In the genomic region with DNA sequence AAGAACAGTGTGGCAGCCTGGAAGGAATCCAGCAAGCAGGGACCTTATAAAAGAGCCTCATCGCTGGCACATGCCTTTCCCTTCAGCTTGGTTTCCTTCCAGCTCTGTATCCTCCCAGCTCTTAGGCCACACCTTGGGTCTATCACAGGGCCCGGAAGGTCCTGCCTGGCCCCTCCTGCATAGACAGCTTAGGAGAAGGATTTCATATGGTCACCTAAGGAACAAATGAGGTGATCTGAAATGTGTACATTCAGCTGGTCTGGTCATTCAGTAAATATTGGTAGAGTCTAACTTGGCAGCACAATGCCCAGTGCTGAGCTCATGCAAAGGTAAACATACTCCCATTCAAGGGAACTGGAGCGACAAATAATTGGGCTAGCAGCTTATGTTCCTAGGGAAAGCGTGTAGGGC, we compare ENCODE assay signal across 10 mouse cellular contexts. TPM values are rescaled to one million over a fixed set of nuclear protein-coding genes. Genes with fewer than 3 reads are reported as not detected.
A peak's percentile ranks its signal among the peaks of the same experiment; 100 is the strongest.
DNase-seq lines count a peak whose midpoint lies in the region; ATAC-seq and TF ChIP-seq lines count a peak whose summit lies in the region.
"Had no signal": no experiment of that assay in that cellular context is flagged by ENCODE, and none has a peak within 500 bp of the region (broad histone marks: within the 10 kb centered on the region; RNA-seq: fewer than 3 reads in every experiment).

No protein-coding gene starts in this region.

- H3K27me3 ChIP-seq in hindbrain, embryonic 15.5 days: no peaks in the 10 kb centered on the region
- no peaks in the 10 kb centered on the region for H3K27me3 ChIP-seq in hindbrain, embryonic 12.5 days

- H3K36me3 ChIP-seq in hindbrain, embryonic 15.5 days: no peaks in the 10 kb centered on the region
- H3K36me3 ChIP-seq in hindbrain, embryonic 12.5 days: no peaks in the 10 kb centered on the region

- no peak overlapping the region for H3K9ac ChIP-seq in hindbrain, embryonic 15.5 days
- no peak overlapping the region for H3K9ac ChIP-seq in hindbrain, embryonic 12.5 days

- intact Hi-C loops in gastrocnemius, postnatal 36 days (cut with DNase I): no loop called here

- H3K27ac ChIP-seq in hindbrain, embryonic 15.5 days (replicated peaks): 0 out of 2 replicates have a peak overlapping the region, but pooled peaks have one; percentile 11
- no peak overlapping the region for H3K27ac ChIP-seq in hindbrain, embryonic 12.5 days

- TF ChIP-seq POLR2A in lung, adult 2 months (IDR thresholded peaks at IDR 0.05; ENCODE audit: borderline replicate concordance, extremely low read depth, low read depth, low read length): no peak

- H3K4me3 ChIP-seq in hindbrain, embryonic 15.5 days: no peak overlapping the region
- H3K4me3 ChIP-seq in hindbrain, embryonic 12.5 days: no peak overlapping the region
- no peak overlapping the region for H3K4me3 ChIP-seq in lung, adult 2 months (replicated peaks; ENCODE audit: extremely low read depth, low read depth, low read length)

- peak; percentile 27 for DNase-seq in retina, postnatal 1 day
- DNase-seq in retina, embryonic 14.5 days (ENCODE audit: low spot score): no peak
- DNase-seq in lung, adult 2 months: peak; percentile 19
- no peak for DNase-seq in gastrocnemius, postnatal 36 days
- no peak for DNase-seq in spleen, adult 18-20 months
- no peak for DNase-seq in B cell, adult 2 months
- DNase-seq: kidney, adult 9 months had no signal

- WGBS in hindbrain, embryonic 15.5 days: 54% methylated on average over 4 of the region's 4 CpGs
- 79% methylated on average over 4 of the region's 4 CpGs for WGBS in hindbrain, embryonic 12.5 days
- 29% methylated on average over 4 of the region's 4 CpGs for WGBS in lung, adult 2 months

- H3K4me2 ChIP-seq in hindbrain, embryonic 15.5 days: no peak overlapping the region
- no peak overlapping the region for H3K4me2 ChIP-seq in hindbrain, embryonic 12.5 days (replicated peaks)
- H3K4me2 ChIP-seq: heart, embryonic 11.5 days had no signal

- H3K4me1 ChIP-seq in hindbrain, embryonic 15.5 days (replicated peaks): peaks cover 53% of the 10 kb centered on the region
- peaks cover 13% of the 10 kb centered on the region for H3K4me1 ChIP-seq in hindbrain, embryonic 12.5 days
- peaks cover 3% of the 10 kb centered on the region; the same call in 1 of the 2 replicates for H3K4me1 ChIP-seq in lung, adult 2 months (ENCODE audit: control insufficient read depth, insufficient read depth, low read length)

- ATAC-seq in hindbrain, embryonic 15.5 days (ENCODE audit: low FRiP score, low read depth): peak; percentile 21; the same call in 1 of the 2 replicates
- ATAC-seq in hindbrain, embryonic 12.5 days (ENCODE audit: low FRiP score): no peak

- TF ChIP-seq CTCF in lung, adult 2 months (IDR thresholded peaks at IDR 0.05; ENCODE audit: insufficient read depth, low read length): no peak

- no peaks in the 10 kb centered on the region for H3K9me3 ChIP-seq in hindbrain, embryonic 15.5 days
- H3K9me3 ChIP-seq in hindbrain, embryonic 12.5 days (replicated peaks): no peaks in the 10 kb centered on the region

RNA-seq across cellular contexts. Expression of a gene that starts 6.4 kb away (rescaled TPM):
- polyA plus RNA-seq in hindbrain, embryonic 15.5 days (2015; fragmentation: Nextera tagmentation; extraction: Ambion mirVana): 15.9 and 16.9 TPM in 2 replicates
- 18.7 and 19.9 TPM in 2 replicates for polyA plus RNA-seq in hindbrain, embryonic 12.5 days (2016; fragmentation: Nextera tagmentation; extraction: Ambion mirVana)
- 4.9 and 5.8 TPM in 2 replicates for polyA plus RNA-seq in lung, adult 2 months (2012; rRNA removed)
- total RNA-seq in gastrocnemius, postnatal 36 days (2021): 1 to 10 TPM; 1.0 to 1.6 TPM

RNA-seq across cellular contexts. Expression of a gene that starts 9.4 kb away (rescaled TPM):
- 0.18 and 0.33 TPM in 2 replicates for polyA plus RNA-seq in hindbrain, embryonic 15.5 days (2015; fragmentation: Nextera tagmentation; extraction: Ambion mirVana)
- polyA plus RNA-seq in hindbrain, embryonic 12.5 days (2016; fragmentation: Nextera tagmentation; extraction: Ambion mirVana): 0.29 TPM in 1 of 2 replicates, not detected in the other
- not detected in 2 replicates for polyA plus RNA-seq in lung, adult 2 months (2012; rRNA removed)
- total RNA-seq in gastrocnemius, postnatal 36 days (2021): not detected
- polyA plus RNA-seq: heart, embryonic 11.5 days had no signal

RNA-seq across cellular contexts. Expression of a gene that starts 41.6 kb away (rescaled TPM):
- 96.6 and 103 TPM in 2 replicates for polyA plus RNA-seq in hindbrain, embryonic 15.5 days (2015; fragmentation: Nextera tagmentation; extraction: Ambion mirVana)
- 150 and 156 TPM in 2 replicates for polyA plus RNA-seq in hindbrain, embryonic 12.5 days (2016; fragmentation: Nextera tagmentation; extraction: Ambion mirVana)
- polyA plus RNA-seq in lung, adult 2 months (2012; rRNA removed): 7.5 and 9.7 TPM in 2 replicates
- 10 to 100 TPM; 21.6 to 24.2 TPM for total RNA-seq in gastrocnemius, postnatal 36 days (2021)

Comparison
In these comparisons a context has a peak if more than half of its experiments do, and no peak if none do; other contexts are left out.
1. DNase-seq: peak in retina, postnatal 1 day (single experiment) and lung, adult 2 months (single experiment); none in retina, embryonic 14.5 days (single experiment), gastrocnemius, postnatal 36 days (0 of 2), spleen, adult 18-20 months (0 of 2) and B cell, adult 2 months (0 of 2).